Mouse (Mus musculus): ENCODE data around the gene Slc27a2.
"Not testable (repeated sequence)": the region's sequence is repeated elsewhere in the genome, so short reads cannot be mapped to it uniquely, and the experiment has no call there.

Slc27a2 gene

DNA sequence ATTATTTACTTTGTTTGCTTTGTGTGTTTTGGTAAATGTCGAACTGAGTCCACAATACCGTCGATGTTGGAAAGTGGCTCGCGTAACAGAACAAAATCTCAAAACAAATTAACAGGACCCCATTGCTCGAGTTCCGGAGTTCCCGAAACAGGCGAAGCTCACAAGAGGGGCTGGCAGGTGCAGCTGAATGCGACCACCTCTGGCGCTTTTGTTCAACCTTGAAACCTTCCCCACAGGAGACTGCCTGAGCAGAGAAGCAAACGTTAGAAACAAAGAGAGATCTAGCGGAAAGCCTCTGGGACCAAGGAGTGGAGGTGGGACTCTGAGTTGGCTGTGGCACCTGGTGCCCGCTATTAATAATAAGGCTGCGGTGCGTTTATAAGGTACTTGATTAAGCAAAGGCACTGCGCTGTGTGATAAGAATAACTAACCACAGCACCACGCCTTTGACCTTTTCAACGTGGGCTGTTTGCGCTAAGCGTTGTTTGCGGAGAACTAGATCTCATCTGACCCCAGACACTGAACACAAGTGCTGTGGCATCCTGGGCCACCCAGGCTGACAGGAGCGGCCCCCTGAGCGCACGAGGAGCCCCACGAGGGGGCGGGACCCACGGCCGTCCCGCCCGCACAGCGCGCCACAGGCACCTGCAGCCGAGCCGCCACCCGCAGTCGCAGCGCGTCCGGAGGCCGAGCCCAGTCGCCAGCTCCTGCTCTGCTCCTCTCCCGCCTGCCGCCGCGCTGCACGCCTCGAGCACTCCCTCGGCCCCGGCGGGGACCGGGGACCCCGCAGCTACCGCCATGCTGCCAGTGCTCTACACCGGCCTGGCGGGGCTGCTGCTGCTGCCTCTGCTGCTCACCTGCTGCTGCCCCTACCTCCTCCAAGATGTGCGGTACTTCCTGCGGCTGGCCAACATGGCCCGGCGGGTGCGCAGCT, at the start of gene Slc27a2:
Gene Slc27a2, plus strand, starts transcription at position 51 of the 934 bp plus-strand sequence.
- no peak for DNase-seq (ENCODE audit: low read depth, low spot score)

DNA sequence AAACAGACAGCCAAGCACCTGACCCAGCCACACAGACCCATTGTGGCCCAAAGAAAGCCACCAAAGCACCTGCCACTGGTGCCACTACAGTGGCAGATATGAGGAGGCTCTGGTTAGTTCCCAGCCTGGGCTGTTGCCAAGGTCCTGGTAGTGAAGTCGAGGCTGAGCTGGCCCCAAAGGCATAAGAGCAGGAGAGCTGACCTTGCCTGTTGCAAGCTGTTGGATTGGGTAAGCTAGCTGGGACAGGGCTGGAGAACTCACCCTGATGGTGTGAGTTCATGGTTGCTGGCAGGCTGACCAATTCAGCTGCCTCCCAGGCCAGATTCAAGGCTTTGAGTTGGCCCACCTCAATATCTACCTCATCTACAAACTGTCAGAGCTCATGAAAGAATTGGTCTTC, 47.1 kb upstream of the Slc27a2 start:
- DNase-seq (ENCODE audit: low read depth, low spot score) = no peak

DNA sequence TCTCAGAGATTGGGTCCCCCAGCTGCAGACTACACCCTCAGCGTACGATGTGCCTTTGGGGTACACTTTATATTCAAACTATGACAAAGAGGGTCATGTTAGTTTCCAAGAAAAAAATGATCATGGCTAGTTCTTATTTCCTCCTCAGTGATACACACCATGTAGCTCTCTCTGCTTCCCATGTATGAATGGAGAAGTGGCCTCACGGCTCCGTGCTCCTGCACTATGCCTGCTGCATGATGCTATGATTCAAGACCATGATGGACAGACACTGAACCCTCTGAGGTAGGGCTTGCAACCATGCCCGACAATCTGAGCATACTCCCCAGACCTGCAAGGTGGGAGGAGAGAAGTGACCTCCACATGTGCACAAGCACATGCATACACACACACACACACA, 44.7 kb upstream of the Slc27a2 start:
- no peak for DNase-seq (ENCODE audit: low read depth, low spot score)

- DNase-seq (ENCODE audit: low read depth, low spot score) = no peak
Measured at GRCm38 (mm10) chr2:126508228-126508627, 44.0 kb upstream of the Slc27a2 start.

- DNase-seq (ENCODE audit: low read depth, low spot score) = peak; percentile 88
Measured at GRCm38 (mm10) chr2:126515069-126515826, 37.0 kb upstream of the Slc27a2 start.

DNA sequence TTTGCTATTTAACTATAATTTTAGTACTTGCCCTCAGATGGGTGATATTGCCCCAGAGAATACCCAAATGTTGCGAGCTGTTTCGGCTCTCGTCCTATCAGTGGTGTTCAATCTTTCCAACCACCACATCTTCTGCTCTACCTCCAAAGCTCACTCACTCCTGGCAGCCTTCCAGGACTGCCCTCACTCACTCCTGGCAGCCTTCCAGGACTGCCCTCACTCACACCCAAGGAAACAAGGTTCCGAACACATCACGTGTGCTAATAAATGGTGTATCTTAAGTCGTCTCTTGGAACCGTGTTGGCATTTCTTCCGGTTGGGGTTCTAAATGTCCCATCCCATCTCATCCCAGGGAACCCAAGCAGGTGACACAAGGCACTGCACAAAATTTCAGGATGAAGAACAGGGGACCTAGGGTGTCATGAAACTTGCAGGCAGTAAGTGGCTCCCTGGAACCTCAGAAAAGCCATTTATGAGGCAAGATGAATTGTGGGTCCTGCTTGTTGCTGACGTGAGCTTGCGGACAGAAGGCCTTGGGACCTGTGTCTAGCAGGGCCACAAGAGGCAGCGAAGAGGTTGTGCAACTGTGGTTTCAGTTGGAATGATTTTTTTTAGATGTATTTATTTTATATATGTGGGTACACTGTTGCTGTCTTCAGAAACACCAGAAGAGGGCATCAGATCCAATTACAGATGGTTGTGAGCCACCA, 32.2 kb upstream of the Slc27a2 start:
- no peak for DNase-seq (ENCODE audit: low read depth, low spot score)

GRCm38 (mm10) chr2:126520828-126521227, 31.4 kb upstream of the Slc27a2 start:
- peak; percentile 53 for DNase-seq (ENCODE audit: low read depth, low spot score)

- DNase-seq (ENCODE audit: low read depth, low spot score) = no peak
Measured at GRCm38 (mm10) chr2:126521471-126521870, 30.7 kb upstream of the Slc27a2 start.

DNA sequence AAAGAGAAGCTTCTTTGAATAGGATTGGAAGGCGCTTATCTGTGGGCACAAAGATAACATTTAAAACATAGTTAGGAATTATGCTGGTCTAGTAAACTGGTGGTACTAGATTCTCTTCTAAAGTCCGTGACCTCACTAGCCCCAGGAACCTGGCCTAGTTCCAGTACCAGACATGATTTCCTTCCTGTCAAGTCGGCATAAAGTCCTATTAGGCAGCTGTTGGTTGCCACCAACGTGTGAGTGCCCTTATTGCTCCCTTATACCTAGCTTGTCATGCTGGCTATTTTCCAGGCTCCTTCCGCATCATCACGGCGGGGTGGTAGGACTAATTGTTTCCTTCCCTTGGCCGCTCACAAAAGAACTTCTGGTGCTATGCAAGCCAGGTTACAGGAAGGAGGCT, 30.2 kb upstream of the Slc27a2 start:
- no peak for DNase-seq (ENCODE audit: low read depth, low spot score)

DNA sequence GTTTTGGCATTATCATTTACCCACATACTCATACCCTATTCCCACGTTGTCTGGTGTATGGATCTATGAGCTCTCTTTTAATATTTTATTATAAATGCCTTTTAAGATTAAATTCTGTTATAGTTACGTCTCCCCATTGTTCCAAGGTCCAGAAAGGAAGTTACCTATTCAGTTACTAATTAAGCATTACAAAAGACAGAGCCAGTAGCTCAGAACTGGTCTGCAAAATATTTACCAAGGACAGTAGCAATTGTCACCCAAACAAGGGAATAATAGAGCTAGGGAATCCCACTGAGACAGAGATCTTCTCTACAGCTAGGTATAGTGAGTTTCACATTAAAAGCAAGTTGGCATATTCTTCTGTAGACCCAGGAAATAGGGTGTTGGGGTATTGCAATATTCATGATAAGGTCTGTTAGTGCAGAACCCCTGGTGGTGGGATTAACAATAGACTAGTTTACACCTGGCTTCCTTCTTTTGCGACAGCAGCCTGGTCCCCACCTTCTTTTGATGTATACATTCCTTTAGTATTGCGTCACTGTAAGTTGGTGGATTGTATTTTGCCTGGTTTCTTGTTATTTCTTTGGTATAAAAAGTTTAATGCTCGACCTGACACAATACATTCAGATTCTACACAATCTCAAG, 29.0 kb upstream of the Slc27a2 start:
- not testable (repeated sequence) for DNase-seq (ENCODE audit: low read depth, low spot score)

DNA sequence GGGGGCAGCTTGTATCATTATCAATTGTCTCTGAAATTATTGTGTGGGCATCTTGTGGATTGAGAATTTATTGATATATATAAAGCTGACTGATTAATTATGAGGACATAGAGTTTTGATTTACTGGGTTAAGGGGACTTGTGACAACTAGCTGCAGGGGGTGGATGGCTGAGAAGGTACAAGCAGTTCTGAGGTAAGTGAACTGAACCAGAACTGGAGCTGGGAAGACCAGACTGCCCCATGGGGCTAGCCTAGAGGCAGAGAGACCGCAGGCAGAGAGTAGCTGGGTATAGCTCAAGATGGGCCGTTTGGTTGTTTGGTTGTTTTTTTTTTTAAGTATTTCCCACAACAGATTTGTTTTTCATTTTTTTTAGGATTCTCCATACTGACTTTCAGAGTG, 27.9 kb upstream of the Slc27a2 start:
- no peak for DNase-seq (ENCODE audit: low read depth, low spot score)

DNA sequence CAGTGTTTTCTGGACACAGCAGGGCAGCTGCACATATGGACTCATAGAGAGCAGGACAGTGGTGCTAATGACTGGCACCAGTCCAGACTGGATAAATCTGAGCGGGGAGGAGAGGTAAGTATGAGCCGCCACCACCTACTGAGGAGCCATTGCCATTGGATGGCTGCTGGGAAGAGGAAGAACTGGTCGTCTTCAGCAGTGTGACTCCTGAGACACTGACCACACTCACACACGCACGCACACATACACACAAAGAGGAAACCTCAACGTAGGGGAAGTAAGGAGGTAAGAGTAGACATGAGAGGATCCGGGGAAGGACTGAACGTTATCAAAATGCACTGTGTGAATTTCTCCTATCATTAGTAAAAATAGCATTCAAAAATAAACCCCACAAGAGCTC, 24.7 kb upstream of the Slc27a2 start:
- no peak for DNase-seq (ENCODE audit: low read depth, low spot score)

DNA sequence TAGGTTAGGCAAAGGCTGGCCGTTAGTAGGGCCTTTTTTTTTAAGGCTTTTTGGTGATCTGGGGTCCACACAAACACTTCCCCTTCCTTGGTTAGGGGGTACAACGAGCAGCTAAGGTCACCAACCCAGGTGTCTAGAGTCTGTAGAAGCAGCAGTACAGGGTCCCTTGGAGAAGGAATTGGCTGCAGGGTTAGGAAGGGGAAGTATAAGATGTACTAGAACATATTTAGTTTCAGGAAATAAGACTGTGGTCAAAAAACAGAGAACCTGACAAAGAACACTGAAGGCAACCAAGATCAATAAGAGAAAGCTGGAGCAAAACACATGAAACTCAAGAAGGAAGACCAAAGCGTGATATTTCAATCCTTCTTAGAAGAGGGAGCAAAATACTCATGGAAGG, 21.6 kb upstream of the Slc27a2 start:
- no peak for DNase-seq (ENCODE audit: low read depth, low spot score)

DNA sequence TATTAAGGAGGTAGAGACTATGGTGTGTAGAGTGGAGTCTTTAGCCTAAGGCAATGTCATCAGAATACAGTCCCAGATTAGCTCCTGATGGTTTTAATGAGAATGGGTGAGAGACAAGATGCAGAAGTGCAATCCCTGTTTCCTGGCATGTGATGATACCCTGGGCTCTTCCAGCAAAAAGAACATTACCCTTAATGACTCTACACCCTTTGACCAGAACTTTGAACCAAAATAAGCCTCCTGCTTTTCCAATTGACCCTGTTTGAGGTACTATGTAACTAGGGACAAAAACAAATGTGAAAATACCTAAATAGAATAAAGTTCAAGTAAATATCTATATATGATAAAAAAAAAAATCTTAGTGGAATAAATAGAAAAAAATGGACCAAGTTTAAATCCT, 14.6 kb upstream of the Slc27a2 start:
- no peak for DNase-seq (ENCODE audit: low read depth, low spot score)

DNA sequence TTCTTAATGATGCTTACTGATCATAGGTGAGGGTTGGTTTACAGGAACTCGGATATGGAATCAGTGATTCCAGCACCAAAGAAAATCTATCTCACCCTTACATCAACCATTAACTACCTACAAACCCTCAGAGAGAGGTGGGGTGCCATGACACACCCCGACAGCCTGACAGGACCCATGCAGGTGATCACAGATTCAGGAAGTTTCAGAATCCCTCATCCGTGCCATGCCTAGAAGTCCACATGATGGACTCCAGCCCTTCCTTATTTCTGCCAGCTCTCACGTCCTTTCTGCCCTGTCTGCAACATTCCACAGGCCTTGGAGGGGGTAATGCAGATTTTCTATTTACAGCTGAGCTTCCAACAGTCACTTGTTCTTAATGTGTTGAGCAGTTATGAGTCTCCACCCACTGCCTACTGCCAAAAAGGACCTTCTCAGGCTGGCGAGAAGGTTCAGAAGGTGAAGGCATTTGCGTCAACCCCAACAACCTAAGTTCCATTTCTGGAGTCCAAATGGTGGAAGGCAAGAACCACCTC, 11.7 kb upstream of the Slc27a2 start:
- no peak for DNase-seq (ENCODE audit: low read depth, low spot score)

DNA sequence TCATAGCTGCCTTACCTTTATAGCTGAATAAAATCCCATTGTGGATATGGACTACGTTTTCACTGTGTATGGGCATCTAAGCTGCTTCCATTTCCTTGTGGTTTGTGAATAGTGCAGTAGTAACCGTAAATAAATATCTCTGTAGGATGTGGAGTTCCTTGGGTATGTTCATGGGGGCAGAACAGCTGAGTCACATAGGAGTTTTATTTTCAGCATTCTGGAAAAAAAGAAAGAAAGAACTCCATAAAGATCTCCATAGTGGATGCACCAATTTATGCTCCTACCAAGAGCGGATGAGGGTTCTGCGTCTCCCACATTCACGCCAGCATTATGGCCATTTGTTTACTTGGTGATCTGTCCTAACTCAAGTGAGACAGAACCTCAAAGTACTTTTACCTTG, 10.0 kb upstream of the Slc27a2 start:
- no peak for DNase-seq (ENCODE audit: low read depth, low spot score)

DNA sequence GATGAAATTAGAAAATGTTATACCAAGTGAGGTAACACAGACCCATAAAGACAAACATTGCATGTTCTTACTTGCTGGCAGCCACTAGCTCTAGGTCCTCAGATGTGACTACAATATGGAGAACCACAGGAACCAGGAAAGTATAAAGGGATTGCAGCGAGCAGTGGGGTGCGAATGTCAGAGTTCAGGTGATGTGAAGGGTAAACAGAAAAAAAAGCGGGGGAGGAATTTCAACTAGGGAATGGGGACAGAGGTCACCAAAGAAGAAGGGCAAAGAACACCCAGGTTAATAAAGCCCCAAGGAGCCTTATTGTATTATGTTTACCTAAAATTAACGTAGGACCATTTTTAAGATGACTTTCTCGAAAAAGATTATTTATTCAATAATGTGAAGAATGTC, 6.9 kb upstream of the Slc27a2 start:
- no peak for DNase-seq (ENCODE audit: low read depth, low spot score)

DNA sequence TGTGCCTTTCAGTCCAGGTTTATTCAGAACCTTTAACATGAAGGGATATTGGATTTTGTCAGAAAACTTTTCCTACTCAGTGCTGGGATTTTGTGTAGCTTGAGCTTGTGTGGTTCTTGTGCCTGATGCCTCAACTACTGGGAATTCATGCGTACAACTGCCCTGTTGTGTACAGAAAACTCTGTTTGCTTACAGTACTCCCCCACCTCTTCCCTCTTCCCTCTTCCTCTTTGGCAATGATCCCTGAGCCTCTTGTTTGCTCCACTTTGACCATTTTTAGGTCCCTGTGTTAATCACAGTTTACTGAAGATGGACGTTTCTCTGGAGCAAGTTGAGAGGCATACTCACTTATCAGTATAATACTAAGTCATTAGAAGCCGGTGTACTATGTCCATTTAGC, 5.8 kb upstream of the Slc27a2 start:
- no peak for DNase-seq (ENCODE audit: low read depth, low spot score)

- no peak for DNase-seq (ENCODE audit: low read depth, low spot score)
Measured at GRCm38 (mm10) chr2:126549681-126550080, 2.5 kb upstream of the Slc27a2 start.

DNA sequence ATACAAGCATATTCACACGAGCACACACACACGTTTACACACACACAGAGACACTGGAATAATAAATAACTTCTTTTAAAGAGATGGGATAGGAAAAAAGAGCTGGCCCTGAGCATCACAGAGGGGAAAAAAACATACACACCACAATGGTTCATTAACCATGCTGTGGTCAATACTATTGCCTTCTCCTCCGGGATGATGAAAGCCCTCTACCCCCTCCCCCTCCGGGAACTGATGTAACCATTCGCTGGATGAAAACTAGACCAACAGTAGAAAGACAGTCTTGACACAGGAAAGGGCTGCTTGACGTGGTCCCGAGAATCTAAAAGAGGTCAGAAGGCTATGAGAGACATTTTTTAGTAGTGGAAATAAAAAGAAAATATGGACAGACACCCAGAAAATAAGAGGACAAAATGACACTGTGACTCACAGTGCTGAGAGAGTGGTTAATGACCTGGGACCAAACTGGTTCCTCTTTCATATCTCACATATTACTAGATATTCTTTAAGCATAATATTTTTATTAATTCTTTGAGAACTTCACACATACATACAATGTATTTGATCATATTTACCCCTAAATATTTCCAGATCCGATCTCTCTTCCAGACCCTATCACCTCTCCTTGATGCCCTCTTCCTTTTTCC, 840 bp upstream of the Slc27a2 start:
- peak; percentile 27 for DNase-seq (ENCODE audit: low read depth, low spot score)

GRCm38 (mm10) chr2:126551896-126552295, 311 bp upstream of the Slc27a2 start:
- DNase-seq (ENCODE audit: low read depth, low spot score) = no peak

All from A20 (cell line).